Mouse (Mus musculus): ENCODE results near the gene Pnrc2. TPM values are rescaled to one million over a fixed set of nuclear protein-coding genes. Genes with fewer than 3 reads are reported as not detected.

Gene Pnrc2
- total RNA-seq, 1 experiment from 2014 or later = 110 TPM

DNA sequence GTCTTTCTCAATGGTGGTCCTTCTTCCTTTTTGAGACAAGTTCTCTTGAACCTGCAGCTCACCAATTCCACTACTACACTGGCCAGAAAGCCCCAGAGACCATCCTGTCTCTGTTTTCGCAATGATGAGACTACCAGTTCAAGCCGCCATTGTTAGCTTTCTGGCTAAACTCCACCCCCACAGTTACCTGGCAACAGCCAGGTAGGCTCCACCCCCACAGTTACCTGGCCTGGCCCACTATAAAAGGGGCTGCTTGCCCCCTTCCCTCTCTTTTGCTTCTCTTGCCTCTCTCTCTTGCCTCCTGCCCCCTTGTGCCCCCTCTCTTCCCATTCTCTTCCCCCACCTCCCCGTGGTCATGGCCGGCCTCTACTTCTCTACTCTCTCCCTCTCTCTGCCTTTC is 51.9 kb downstream of the Pnrc2 start:
- DNase-seq = no peak

Other genes starting within 250 kb of the Pnrc2 start
- gene Ifnlr1, start 187.6 kb downstream of the Pnrc2 start, total RNA-seq (2021) = 0.30 and 0.60 TPM in 2 replicates
- gene Il22ra1, start 145.7 kb downstream of the Pnrc2 start, total RNA-seq (2021) = 0.67 and 0.75 TPM in 2 replicates
- gene Myom3, start 114.1 kb downstream of the Pnrc2 start, total RNA-seq (2021) = 0.59 and 0.75 TPM in 2 replicates
- gene Srsf10, start 18.1 kb downstream of the Pnrc2 start, total RNA-seq (2021) = 119 and 125 TPM in 2 replicates
- gene Cnr2, start 21.5 kb upstream of the Pnrc2 start, total RNA-seq (2021) = 1.9 and 4.7 TPM in 2 replicates
- 90.1 and 94.3 TPM in 2 replicates for gene Fuca1, start 46.9 kb upstream of the Pnrc2 start, total RNA-seq (2021)
- gene Hmgcl, start 72.6 kb upstream of the Pnrc2 start, total RNA-seq (2021) = 64.6 and 76.0 TPM in 2 replicates
- 16.4 and 16.6 TPM in 2 replicates for gene Gale, start 89.9 kb upstream of the Pnrc2 start, total RNA-seq (2021)
- 57.2 and 63.9 TPM in 2 replicates for gene Lypla2, start 98.8 kb upstream of the Pnrc2 start, total RNA-seq (2021)
- gene Pithd1, start 113.4 kb upstream of the Pnrc2 start, total RNA-seq (2021) = 27.1 and 33.8 TPM in 2 replicates
- gene Eloa, start 147.9 kb upstream of the Pnrc2 start, total RNA-seq (2021) = 42.6 and 42.7 TPM in 2 replicates
- 722 and 781 TPM in 2 replicates for gene Rpl11, start 179.6 kb upstream of the Pnrc2 start, total RNA-seq (2021)

All from adrenal gland, postnatal 14 days (tissue).